9 mouse cellular contexts compared by ENCODE assay signal in the genomic region with DNA sequence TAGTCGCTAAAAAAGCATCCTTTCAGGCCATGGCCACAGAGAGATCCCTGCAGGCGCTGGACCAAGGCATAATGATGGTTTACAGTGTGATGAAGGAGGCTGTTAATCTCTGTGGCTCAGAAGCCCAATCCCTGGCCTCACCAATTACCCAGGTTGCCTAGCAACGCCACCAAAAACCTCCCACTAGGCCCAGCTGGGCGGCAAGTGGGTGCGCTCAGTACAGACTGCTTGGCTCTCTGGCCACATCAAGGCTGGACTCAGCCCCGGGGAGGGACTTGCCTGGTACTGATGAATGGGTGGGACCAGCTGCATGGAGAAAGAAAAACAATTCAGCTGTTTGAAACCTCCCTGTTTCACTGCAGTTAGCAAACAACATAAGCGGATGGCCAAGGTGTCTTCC. TPM values are rescaled to one million over a fixed set of nuclear protein-coding genes. Genes with fewer than 3 reads are reported as not detected.
A peak's percentile ranks its signal among the peaks of the same experiment; 100 is the strongest.
DNase-seq lines count a peak whose midpoint lies in the region; ATAC-seq lines count a peak whose summit lies in the region.
"Had no signal": no experiment of that assay in that cellular context is flagged by ENCODE, and none has a peak within 500 bp of the region (broad histone marks: within the 10 kb centered on the region; RNA-seq: fewer than 3 reads in every experiment).

No protein-coding gene starts in this region.

- peaks cover 7% of the 10 kb centered on the region; the same call in 1 of the 2 replicates for H3K4me1 ChIP-seq in hindbrain, embryonic 12.5 days
- H3K4me1 ChIP-seq in limb, embryonic 10.5 days = peaks cover 10% of the 10 kb centered on the region
- no peaks in the 10 kb centered on the region for H3K4me1 ChIP-seq in liver, embryonic 11.5 days (replicated peaks; ENCODE audit: control insufficient read depth, insufficient read depth, low read length)
- H3K4me1 ChIP-seq: lung, embryonic 15.5 days had no signal

- H3K27me3 ChIP-seq in hindbrain, embryonic 12.5 days = no peaks in the 10 kb centered on the region
- H3K27me3 ChIP-seq in limb, embryonic 10.5 days (ENCODE audit: low read depth, poor library complexity, severe bottlenecking) = no peaks in the 10 kb centered on the region
- H3K27me3 ChIP-seq in liver, embryonic 11.5 days (replicated peaks; ENCODE audit: control insufficient read depth, insufficient read depth, low read length) = no peaks in the 10 kb centered on the region
- H3K27me3 ChIP-seq: lung, embryonic 15.5 days had no signal

- peak; percentile 44 for DNase-seq in cerebellum, adult 11-12 months
- no peak for DNase-seq in cerebellum, postnatal 4 days (ENCODE audit: low spot score in 2 of 2)
- peak; percentile 46 for DNase-seq in limb, embryonic 10.5 days (ENCODE audit: low spot score)
- DNase-seq in right cerebral cortex, adult 18-20 months = peak; percentile 82
- DNase-seq in urinary bladder, adult 2 months (ENCODE audit: low spot score) = no peak
- DNase-seq in kidney, adult 18-20 months = no peak
- DNase-seq in liver, embryonic 11.5 days (ENCODE audit: low spot score) = no peak

- no peak overlapping the region for H3K9ac ChIP-seq in hindbrain, embryonic 12.5 days
- no peak overlapping the region for H3K9ac ChIP-seq in liver, embryonic 11.5 days (ENCODE audit: low read depth, low read length)
- H3K9ac ChIP-seq: lung, embryonic 15.5 days had no signal

- 45% methylated on average over 7 of the region's 7 CpGs for WGBS in hindbrain, embryonic 12.5 days
- WGBS in limb, embryonic 10.5 days = 48% methylated on average over 7 of the region's 7 CpGs
- 64% methylated on average over 7 of the region's 7 CpGs for WGBS in liver, embryonic 11.5 days

- peak overlapping the region; percentile 40 for H3K27ac ChIP-seq in hindbrain, embryonic 12.5 days
- H3K27ac ChIP-seq in limb, embryonic 10.5 days = no peak overlapping the region
- no peak overlapping the region for H3K27ac ChIP-seq in liver, embryonic 11.5 days (ENCODE audit: low read depth, low read length)
- H3K27ac ChIP-seq: lung, embryonic 15.5 days had no signal

- no peak overlapping the region for H3K4me3 ChIP-seq in hindbrain, embryonic 12.5 days
- H3K4me3 ChIP-seq in limb, embryonic 10.5 days = no peak overlapping the region
- H3K4me3 ChIP-seq in liver, embryonic 11.5 days (ENCODE audit: low read depth, low read length) = no peak overlapping the region
- H3K4me3 ChIP-seq: lung, embryonic 15.5 days had no signal

- no peak overlapping the region for H3K4me2 ChIP-seq in hindbrain, embryonic 12.5 days (replicated peaks)
- no peak overlapping the region for H3K4me2 ChIP-seq in liver, embryonic 11.5 days
- H3K4me2 ChIP-seq: lung, embryonic 15.5 days had no signal

- no peaks in the 10 kb centered on the region for H3K36me3 ChIP-seq in hindbrain, embryonic 12.5 days
- H3K36me3 ChIP-seq in limb, embryonic 10.5 days = no peaks in the 10 kb centered on the region
- H3K36me3 ChIP-seq in liver, embryonic 11.5 days (ENCODE audit: control insufficient read depth, insufficient read depth, low read length) = no peaks in the 10 kb centered on the region
- H3K36me3 ChIP-seq: lung, embryonic 15.5 days had no signal

- H3K9me3 ChIP-seq in hindbrain, embryonic 12.5 days (replicated peaks) = no peaks in the 10 kb centered on the region
- no peaks in the 10 kb centered on the region for H3K9me3 ChIP-seq in limb, embryonic 10.5 days (replicated peaks)
- no peaks in the 10 kb centered on the region for H3K9me3 ChIP-seq in liver, embryonic 11.5 days (ENCODE audit: control insufficient read depth, low read length)
- H3K9me3 ChIP-seq: lung, embryonic 15.5 days had no signal

- ATAC-seq in hindbrain, embryonic 12.5 days (ENCODE audit: low FRiP score) = peak; percentile 92
- ATAC-seq in liver, embryonic 11.5 days (replicated peaks; ENCODE audit: low FRiP score) = no peak

RNA-seq across cellular contexts. Expression of a gene that starts 10.2 kb away (rescaled TPM):
- 0.40 and 0.77 TPM in 2 replicates for polyA plus RNA-seq in hindbrain, embryonic 12.5 days (2016; fragmentation: Nextera tagmentation; extraction: Ambion mirVana)
- polyA plus RNA-seq in limb, embryonic 10.5 days (2016; fragmentation: Nextera tagmentation; extraction: Ambion mirVana) = 0.45 and 0.79 TPM in 2 replicates
- polyA plus RNA-seq in urinary bladder, adult 2 months (2012; rRNA removed) = 29.8 and 38.1 TPM in 2 replicates
- polyA plus RNA-seq in liver, embryonic 11.5 days (2014; fragmentation: Nextera tagmentation; extraction: Ambion mirVana) = 0.18 TPM in 1 of 2 replicates, not detected in the other

RNA-seq across cellular contexts. Expression of a gene that starts 47.7 kb away (rescaled TPM):
- polyA plus RNA-seq in hindbrain, embryonic 12.5 days (2016; fragmentation: Nextera tagmentation; extraction: Ambion mirVana) = 94.3 and 99.3 TPM in 2 replicates
- 49.5 and 55.1 TPM in 2 replicates for polyA plus RNA-seq in limb, embryonic 10.5 days (2016; fragmentation: Nextera tagmentation; extraction: Ambion mirVana)
- 49.3 and 59.1 TPM in 2 replicates for polyA plus RNA-seq in urinary bladder, adult 2 months (2012; rRNA removed)
- polyA plus RNA-seq in liver, embryonic 11.5 days (2014; fragmentation: Nextera tagmentation; extraction: Ambion mirVana) = 39.8 and 49.1 TPM in 2 replicates

Comparison
In these comparisons a context has a peak if more than half of its experiments do, and no peak if none do; other contexts are left out.
1. DNase-seq: peak in cerebellum, adult 11-12 months (single experiment), limb, embryonic 10.5 days (single experiment) and right cerebral cortex, adult 18-20 months (single experiment); none in cerebellum, postnatal 4 days (0 of 2), urinary bladder, adult 2 months (single experiment), kidney, adult 18-20 months (single experiment) and liver, embryonic 11.5 days (single experiment).
2. RNA of a gene that starts 10.2 kb away (polyA plus RNA-seq): 29.8 to 38.1 TPM in urinary bladder, adult 2 months; 0.45 to 0.79 TPM in limb, embryonic 10.5 days, 0.40 to 0.77 TPM in hindbrain, embryonic 12.5 days and 0.18 TPM in liver, embryonic 11.5 days; every median in the first group is over 10 times any median in the second.